ENCODE assay signal across 8 mouse cellular contexts in the genomic region with DNA sequence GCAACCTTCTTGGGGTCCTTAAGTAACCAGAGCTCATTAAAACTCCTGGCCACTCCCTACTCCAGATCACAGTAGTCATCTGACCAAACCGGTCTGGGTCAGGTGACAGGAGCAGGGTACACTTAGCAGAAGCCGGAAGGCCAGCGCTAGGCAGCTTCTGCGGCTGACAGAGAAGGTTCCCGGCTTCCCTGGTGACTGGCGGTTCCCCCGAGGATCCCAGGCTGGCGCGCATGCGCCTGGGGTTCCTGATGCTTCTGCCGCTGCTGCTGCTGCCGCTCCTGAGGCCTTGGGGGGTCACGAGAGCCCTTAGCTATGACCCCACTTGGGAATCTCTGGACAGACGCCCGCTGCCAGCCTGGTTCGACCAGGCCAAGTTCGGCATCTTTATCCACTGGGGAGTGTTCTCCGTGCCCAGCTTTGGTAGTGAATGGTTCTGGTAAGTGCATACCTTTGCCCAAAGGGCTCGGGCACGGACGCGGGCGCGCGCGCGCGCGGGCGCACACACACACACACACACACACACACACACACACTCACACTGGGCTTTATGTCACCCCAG. TPM values are rescaled to one million over a fixed set of nuclear protein-coding genes. Genes with fewer than 3 reads are reported as not detected.
DNase-seq lines count a peak whose midpoint lies in the region; ATAC-seq lines count a peak whose summit lies in the region.

No protein-coding gene starts in this region.

- 0% methylated on average over 21 of the region's 30 CpGs for WGBS in heart, embryonic 14.5 days
- 1% methylated on average over 20 of the region's 30 CpGs for WGBS in liver, embryonic 13.5 days (ENCODE audit: insufficient replicate concordance)
- WGBS in stomach, embryonic 16.5 days: 0% methylated on average over 30 of the region's 30 CpGs

- no peaks in the 10 kb centered on the region for H3K9me3 ChIP-seq in heart, embryonic 14.5 days (ENCODE audit: control insufficient read depth, low read length)
- no peaks in the 10 kb centered on the region for H3K9me3 ChIP-seq in liver, embryonic 13.5 days (replicated peaks)
- H3K9me3 ChIP-seq in stomach, embryonic 16.5 days (replicated peaks; ENCODE audit: control insufficient read depth, low read length): no peaks in the 10 kb centered on the region

- no peaks in the 10 kb centered on the region for H3K27me3 ChIP-seq in heart, embryonic 14.5 days (ENCODE audit: control insufficient read depth, insufficient read depth, low read length)
- no peaks in the 10 kb centered on the region for H3K27me3 ChIP-seq in liver, embryonic 13.5 days
- no peaks in the 10 kb centered on the region for H3K27me3 ChIP-seq in stomach, embryonic 16.5 days (ENCODE audit: control insufficient read depth, insufficient read depth, low read length)

- peaks cover 15 to 29% of the 10 kb centered on the region in 2 experiments for H3K4me1 ChIP-seq in heart, embryonic 14.5 days (ENCODE audit: control insufficient read depth in 2 of 2, insufficient read depth in 2 of 2, low read length in 2 of 2)
- H3K4me1 ChIP-seq in liver, embryonic 13.5 days (replicated peaks): peaks cover 45% of the 10 kb centered on the region
- peaks cover 9% of the 10 kb centered on the region; the same call in 1 of the 2 replicates for H3K4me1 ChIP-seq in stomach, embryonic 16.5 days (ENCODE audit: control insufficient read depth, insufficient read depth, low read length)

- H3K27ac ChIP-seq in heart, embryonic 14.5 days (replicated peaks in 1 of 2; ENCODE audit: control insufficient read depth in 1 of 2, insufficient read depth in 1 of 2, low read depth in 2 of 2, low read length in 2 of 2): peak overlapping the region; percentile 15 to 32
- H3K27ac ChIP-seq in liver, embryonic 13.5 days: peak overlapping the region; percentile 90
- H3K27ac ChIP-seq in stomach, embryonic 16.5 days (ENCODE audit: low read length): peak overlapping the region; percentile 71

- ATAC-seq in heart, embryonic 14.5 days (ENCODE audit: insufficient number of reproducible peaks, insufficient read depth, low FRiP score, low read depth): peak; percentile 74
- peak; percentile 78 for ATAC-seq in liver, embryonic 13.5 days (ENCODE audit: low read depth)
- ATAC-seq in stomach, embryonic 16.5 days (ENCODE audit: insufficient read depth, low FRiP score): peak; percentile 96

- H3K9ac ChIP-seq in heart, embryonic 14.5 days (ENCODE audit: low read length): peak overlapping the region; percentile 76
- H3K9ac ChIP-seq in liver, embryonic 13.5 days: peak overlapping the region; percentile 78
- H3K9ac ChIP-seq in stomach, embryonic 16.5 days (ENCODE audit: low read length): peak overlapping the region; percentile 85

- DNase-seq in CD4-positive, CD25-positive, alpha-beta regulatory T cell, adult 2 months (ENCODE audit: low read depth, low spot score): peak; percentile 87
- DNase-seq in c-Kit-negative CD71-positive TER-119-positive erythroid progenitor cells, embryonic 14.5 days (ENCODE audit: low read depth, low spot score): peak; percentile 62
- peak; percentile 53 for DNase-seq in fibroblast of lung, adult 2 months (ENCODE audit: low read depth)
- peak; percentile 93 for DNase-seq in kidney, postnatal 14 days
- peak; percentile 82 for DNase-seq in liver, embryonic 13.5 days
- DNase-seq in neural tube, embryonic 10.5 days (ENCODE audit: extremely low spot score, low spot score): peak; percentile 80

- peak overlapping the region; percentile 89 for H3K4me2 ChIP-seq in heart, embryonic 14.5 days (ENCODE audit: low read length)
- H3K4me2 ChIP-seq in liver, embryonic 13.5 days: peak overlapping the region; percentile 80
- H3K4me2 ChIP-seq in stomach, embryonic 16.5 days (ENCODE audit: low read depth, low read length): peak overlapping the region; percentile 74

- peak overlapping the region; percentile 64 to 82 for H3K4me3 ChIP-seq in heart, embryonic 14.5 days (ENCODE audit: control insufficient read depth in 1 of 2, insufficient read depth in 1 of 2, low read depth in 1 of 2, low read length in 2 of 2)
- peak overlapping the region; percentile 74 for H3K4me3 ChIP-seq in liver, embryonic 13.5 days (replicated peaks)
- peak overlapping the region; percentile 74 for H3K4me3 ChIP-seq in stomach, embryonic 16.5 days (replicated peaks; ENCODE audit: low read length)

- peaks cover 25% of the 10 kb centered on the region for H3K36me3 ChIP-seq in heart, embryonic 14.5 days (ENCODE audit: control insufficient read depth, insufficient read depth, low read length)
- H3K36me3 ChIP-seq in liver, embryonic 13.5 days: peaks cover 25% of the 10 kb centered on the region
- 0 out of 2 replicates have a peak, but pooled peaks cover 2% of the 10 kb centered on the region for H3K36me3 ChIP-seq in stomach, embryonic 16.5 days (ENCODE audit: control insufficient read depth, insufficient read depth, low read length)

RNA-seq across cellular contexts. Expression of a gene that starts 1.7 kb away (rescaled TPM):
- polyA plus RNA-seq in heart, embryonic 14.5 days (2014; fragmentation: Nextera tagmentation; extraction: Ambion mirVana): 87.8 and 103 TPM in 2 replicates
- polyA plus RNA-seq in liver, embryonic 13.5 days (2015; fragmentation: Nextera tagmentation; extraction: Ambion mirVana): 60.9 and 69.7 TPM in 2 replicates
- 101 and 105 TPM in 2 replicates for polyA plus RNA-seq in stomach, embryonic 16.5 days (2015; fragmentation: Nextera tagmentation; extraction: Ambion mirVana)

RNA-seq across cellular contexts. Expression of a gene that starts 26.8 kb away (rescaled TPM):
- polyA plus RNA-seq in heart, embryonic 14.5 days (2014; fragmentation: Nextera tagmentation; extraction: Ambion mirVana): 78.8 and 80.1 TPM in 2 replicates
- polyA plus RNA-seq in liver, embryonic 13.5 days (2015; fragmentation: Nextera tagmentation; extraction: Ambion mirVana): 5.3 and 5.9 TPM in 2 replicates
- polyA plus RNA-seq in stomach, embryonic 16.5 days (2015; fragmentation: Nextera tagmentation; extraction: Ambion mirVana): 24.3 and 26.4 TPM in 2 replicates

RNA-seq across cellular contexts. Expression of a gene that starts 51.7 kb away (rescaled TPM):
- 4.1 TPM in 2 replicates for polyA plus RNA-seq in heart, embryonic 14.5 days (2014; fragmentation: Nextera tagmentation; extraction: Ambion mirVana)
- 3.5 and 3.7 TPM in 2 replicates for polyA plus RNA-seq in liver, embryonic 13.5 days (2015; fragmentation: Nextera tagmentation; extraction: Ambion mirVana)
- 3.8 and 4.0 TPM in 2 replicates for polyA plus RNA-seq in stomach, embryonic 16.5 days (2015; fragmentation: Nextera tagmentation; extraction: Ambion mirVana)

RNA-seq across cellular contexts. Expression of a gene that starts 51.9 kb away (rescaled TPM):
- polyA plus RNA-seq in heart, embryonic 14.5 days (2014; fragmentation: Nextera tagmentation; extraction: Ambion mirVana): 26.2 and 28.2 TPM in 2 replicates
- polyA plus RNA-seq in liver, embryonic 13.5 days (2015; fragmentation: Nextera tagmentation; extraction: Ambion mirVana): 10.3 and 12.4 TPM in 2 replicates
- 24.0 and 26.7 TPM in 2 replicates for polyA plus RNA-seq in stomach, embryonic 16.5 days (2015; fragmentation: Nextera tagmentation; extraction: Ambion mirVana)

Comparison
In these comparisons a context has a peak if more than half of its experiments do, and no peak if none do; other contexts are left out.
1. Peak in every context shown above with its lines: DNase-seq, ATAC-seq, H3K4me3 ChIP-seq and H3K27ac ChIP-seq.
2. H3K27ac ChIP-seq: peak in every context shown above with its lines; median percentile 90 in liver, embryonic 13.5 days; 71 in stomach, embryonic 16.5 days; 24 in heart, embryonic 14.5 days.